Mouse (Mus musculus): ENCODE results near the gene Agap1.

DNA sequence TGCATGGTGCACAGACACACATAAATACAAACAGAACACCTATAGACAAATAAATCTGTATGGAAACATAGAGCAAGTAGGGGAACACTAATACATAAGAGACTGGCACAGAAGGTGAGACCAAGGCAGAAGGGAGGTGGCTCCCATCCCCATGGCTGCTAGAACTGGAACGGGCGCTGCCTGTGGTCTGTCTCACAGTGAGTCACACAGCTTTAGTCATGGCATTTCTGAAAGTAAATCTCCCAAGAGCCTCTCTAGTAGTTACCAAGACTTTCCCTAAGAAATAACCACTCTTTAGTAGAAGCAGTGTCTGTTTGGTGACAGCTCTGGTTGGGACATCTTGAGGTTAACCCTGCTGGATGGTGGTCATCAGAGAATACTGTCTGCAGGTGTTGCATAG, 326.1 kb downstream of the Agap1 start:
- no peak for TF ChIP-seq CTCF (IDR thresholded peaks at IDR 0.05; ENCODE audit: borderline replicate concordance, extremely low read depth, insufficient read depth, insufficient read length)
- TF ChIP-seq POLR2A (IDR thresholded peaks at IDR 0.05; ENCODE audit: borderline replicate concordance, extremely low read depth, insufficient read depth, insufficient read length, poor library complexity, severe bottlenecking): no peak

Data from brain, embryonic 14.5 days (tissue).